Mouse (Mus musculus): ENCODE data around the gene Cybrd1. TPM values are rescaled to one million over a fixed set of nuclear protein-coding genes. Genes with fewer than 3 reads are reported as not detected.

Gene Cybrd1
- polyA plus RNA-seq (2012; fragmentation: generic; extraction: Trizol), result not detected
- long read RNA-seq, experiment 1, result 0 reads
- long read RNA-seq, experiment 2, result 0 reads

- Histone ChIP-seq H3ac (ENCODE audit: control insufficient read depth, insufficient read length, low read depth) (no peak within 1 kb of the TSS), H3K79me2 (ENCODE audit: control insufficient read depth, insufficient read depth) (no peaks in the 10 kb centered on the region), H3K36me3 (ENCODE audit: control insufficient read depth, insufficient read depth) (no peaks in the 10 kb centered on the region), H3K27me3 (ENCODE audit: control insufficient read depth, insufficient read depth, insufficient read length) (no peaks in the 10 kb centered on the region), H3K4me3 (ENCODE audit: insufficient read depth, poor library complexity, severe bottlenecking) (no peak within 1 kb of the TSS), H3K79me3 (ENCODE audit: low read depth) (no peaks in the 10 kb centered on the region)
- TF ChIP-seq MAX (IDR thresholded peaks at IDR 0.05) (no peak), USF1 (IDR thresholded peaks at IDR 0.05; ENCODE audit: low read depth) (no peak), MYOG (IDR thresholded peaks at IDR 0.05; ENCODE audit: control insufficient read depth, extremely low read depth, insufficient read length) (no peak), CEBPB (IDR thresholded peaks at IDR 0.05; ENCODE audit: low read depth) (no peak), MYOD1 (IDR thresholded peaks at IDR 0.05; ENCODE audit: control insufficient read depth, insufficient read length, low read depth) (no peak), CTCF (IDR thresholded peaks at IDR 0.05; ENCODE audit: control insufficient read depth, insufficient read depth, insufficient read length) (no peak), FOSL1 (IDR thresholded peaks at IDR 0.05; ENCODE audit: insufficient read depth, low read length, poor library complexity, severe bottlenecking) (no peak)
These were observed at the start of gene Cybrd1 for GRCm38 (mm10) chr2:71117797-71118708. Gene Cybrd1 (plus strand): TSS chr2:71117923.

DNA sequence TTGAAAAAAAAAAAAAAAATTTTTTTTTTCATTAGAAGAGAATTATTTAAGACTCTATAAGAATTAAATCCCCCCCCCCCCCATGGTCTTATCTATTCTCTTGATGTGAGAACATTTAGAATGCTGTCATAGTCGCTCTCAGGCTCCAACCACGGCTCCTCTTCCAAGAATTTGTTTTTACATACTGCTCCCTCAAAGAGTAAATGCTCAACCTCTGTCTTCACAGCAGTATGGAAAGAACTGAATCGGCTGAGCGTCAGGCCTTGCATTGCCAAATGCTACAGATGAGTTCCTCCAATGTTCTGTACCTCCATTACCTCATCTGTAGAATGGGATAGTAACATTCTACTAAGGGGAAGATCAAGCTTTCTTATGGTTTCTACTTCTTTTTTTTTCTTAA, 46.1 kb upstream of the Cybrd1 start:
- H3K36me3 ChIP-seq (ENCODE audit: control insufficient read depth, insufficient read depth), result peaks cover 14% of the 10 kb centered on the region
- TF ChIP-seq MYOD1 (IDR thresholded peaks at IDR 0.05; ENCODE audit: control insufficient read depth, insufficient read length, low read depth), result no peak
- no peak for TF ChIP-seq CTCF (IDR thresholded peaks at IDR 0.05; ENCODE audit: control insufficient read depth, insufficient read depth, insufficient read length)
- no peak for TF ChIP-seq MYOG (IDR thresholded peaks at IDR 0.05; ENCODE audit: control insufficient read depth, extremely low read depth, insufficient read length)
- TF ChIP-seq USF1 (IDR thresholded peaks at IDR 0.05; ENCODE audit: low read depth), result no peak
- no peaks in the 10 kb centered on the region for H3K27me3 ChIP-seq (ENCODE audit: control insufficient read depth, insufficient read depth, insufficient read length)
- no peak overlapping the region for H3K4me3 ChIP-seq (ENCODE audit: insufficient read depth, poor library complexity, severe bottlenecking)
- H3ac ChIP-seq (ENCODE audit: control insufficient read depth, insufficient read length, low read depth), result no peak overlapping the region
- H3K79me2 ChIP-seq (ENCODE audit: control insufficient read depth, insufficient read depth), result no peaks in the 10 kb centered on the region
- H3K79me3 ChIP-seq (ENCODE audit: low read depth), result no peaks in the 10 kb centered on the region

DNA sequence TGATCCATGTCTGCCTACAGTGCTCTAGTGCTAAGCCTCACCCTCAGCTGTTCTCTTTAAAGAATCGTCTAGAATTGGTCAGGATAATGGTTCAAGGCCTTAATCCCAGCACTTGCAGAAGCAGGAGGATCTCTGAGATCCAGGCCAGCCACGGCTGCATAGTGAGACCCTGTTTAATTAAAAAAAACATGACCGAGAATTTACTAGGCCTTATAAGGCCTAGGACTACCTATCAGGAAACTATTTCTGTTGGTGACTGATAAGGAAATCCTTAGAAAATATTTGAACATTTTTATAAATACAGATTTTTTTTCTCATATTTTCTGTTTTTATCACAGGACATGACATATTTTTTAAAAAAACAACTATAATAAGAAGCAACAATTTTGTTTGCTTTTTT, 44.4 kb upstream of the Cybrd1 start:
- H3K36me3 ChIP-seq (ENCODE audit: control insufficient read depth, insufficient read depth), result peaks cover 19% of the 10 kb centered on the region
- H3ac ChIP-seq (ENCODE audit: control insufficient read depth, insufficient read length, low read depth), result no peak overlapping the region
- TF ChIP-seq CTCF (IDR thresholded peaks at IDR 0.05; ENCODE audit: control insufficient read depth, insufficient read depth, insufficient read length), result no peak
- no peak for TF ChIP-seq USF1 (IDR thresholded peaks at IDR 0.05; ENCODE audit: low read depth)
- TF ChIP-seq FOSL1 (IDR thresholded peaks at IDR 0.05; ENCODE audit: insufficient read depth, low read length, poor library complexity, severe bottlenecking), result no peak
- no peak for TF ChIP-seq CEBPB (IDR thresholded peaks at IDR 0.05; ENCODE audit: low read depth)
- no peak for TF ChIP-seq MYOG (IDR thresholded peaks at IDR 0.05; ENCODE audit: control insufficient read depth, extremely low read depth, insufficient read length)
- no peak for TF ChIP-seq MYOD1 (IDR thresholded peaks at IDR 0.05; ENCODE audit: control insufficient read depth, insufficient read length, low read depth)
- TF ChIP-seq MAX (IDR thresholded peaks at IDR 0.05), result no peak
- H3K27me3 ChIP-seq (ENCODE audit: control insufficient read depth, insufficient read depth, insufficient read length), result no peaks in the 10 kb centered on the region
- H3K79me3 ChIP-seq (ENCODE audit: low read depth), result no peaks in the 10 kb centered on the region
- H3K4me3 ChIP-seq (ENCODE audit: insufficient read depth, poor library complexity, severe bottlenecking), result no peak overlapping the region
- H3K79me2 ChIP-seq (ENCODE audit: control insufficient read depth, insufficient read depth), result no peaks in the 10 kb centered on the region

DNA sequence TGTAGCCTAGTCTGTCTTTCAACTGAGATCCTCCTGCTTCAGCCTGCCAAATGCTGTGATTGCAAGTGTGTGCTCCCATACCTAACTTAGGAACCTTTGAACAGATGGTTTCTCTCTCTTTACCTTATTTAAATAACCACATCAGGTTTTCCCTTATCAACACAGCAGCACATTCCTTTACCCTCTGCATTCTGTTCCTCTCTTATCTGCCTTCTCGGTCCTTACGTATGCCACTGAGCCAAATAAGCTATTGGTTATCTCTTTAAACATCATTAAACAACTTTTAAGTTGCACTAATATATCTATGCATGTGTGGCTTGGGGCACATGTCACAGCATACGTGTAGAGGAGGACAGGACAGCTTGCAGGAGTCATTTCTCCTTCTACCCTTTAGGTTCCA, 43.9 kb upstream of the Cybrd1 start:
- Histone ChIP-seq H3K36me3 (ENCODE audit: control insufficient read depth, insufficient read depth) (peaks cover 20% of the 10 kb centered on the region), H3K4me3 (ENCODE audit: insufficient read depth, poor library complexity, severe bottlenecking) (no peak overlapping the region)
- no peak for TF ChIP-seq MYOG (IDR thresholded peaks at IDR 0.05; ENCODE audit: control insufficient read depth, extremely low read depth, insufficient read length)
- no peak for TF ChIP-seq CEBPB (IDR thresholded peaks at IDR 0.05; ENCODE audit: low read depth)
- no peak for TF ChIP-seq MYOD1 (IDR thresholded peaks at IDR 0.05; ENCODE audit: control insufficient read depth, insufficient read length, low read depth)
- TF ChIP-seq CTCF (IDR thresholded peaks at IDR 0.05; ENCODE audit: control insufficient read depth, insufficient read depth, insufficient read length), result no peak
- TF ChIP-seq MAX (IDR thresholded peaks at IDR 0.05), result no peak
- TF ChIP-seq USF1 (IDR thresholded peaks at IDR 0.05; ENCODE audit: low read depth), result no peak
- no peak for TF ChIP-seq FOSL1 (IDR thresholded peaks at IDR 0.05; ENCODE audit: insufficient read depth, low read length, poor library complexity, severe bottlenecking)

DNA sequence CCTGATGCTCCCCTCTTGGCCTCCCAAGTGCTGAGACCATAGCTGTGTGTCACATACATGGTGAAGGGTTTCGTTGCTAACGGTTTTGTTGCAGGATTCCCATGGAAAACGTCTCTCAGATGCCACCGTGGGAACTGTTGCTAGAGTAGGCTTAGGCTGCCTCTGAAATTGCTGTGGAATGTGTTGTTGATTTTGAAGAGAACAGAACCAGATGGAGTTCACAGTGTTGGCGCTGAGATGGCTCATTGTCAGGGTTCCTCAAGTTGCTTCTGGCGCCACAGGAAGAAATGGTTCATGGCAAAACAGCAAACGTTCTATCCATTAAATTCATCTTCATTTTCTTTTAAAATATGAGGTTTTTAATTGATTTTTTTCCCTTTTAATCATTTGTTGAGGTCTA, 35.3 kb upstream of the Cybrd1 start:
- H3K79me3 ChIP-seq (ENCODE audit: low read depth), result no peaks in the 10 kb centered on the region
- H3ac ChIP-seq (ENCODE audit: control insufficient read depth, insufficient read length, low read depth), result no peak overlapping the region
- TF ChIP-seq MAX (IDR thresholded peaks at IDR 0.05) (no peak), USF1 (IDR thresholded peaks at IDR 0.05; ENCODE audit: low read depth) (no peak), MYOG (IDR thresholded peaks at IDR 0.05; ENCODE audit: control insufficient read depth, extremely low read depth, insufficient read length) (no peak), MYOD1 (IDR thresholded peaks at IDR 0.05; ENCODE audit: control insufficient read depth, insufficient read length, low read depth) (no peak), CTCF (IDR thresholded peaks at IDR 0.05; ENCODE audit: control insufficient read depth, insufficient read depth, insufficient read length) (no peak), FOSL1 (IDR thresholded peaks at IDR 0.05; ENCODE audit: insufficient read depth, low read length, poor library complexity, severe bottlenecking) (no peak), CEBPB (IDR thresholded peaks at IDR 0.05; ENCODE audit: low read depth) (no peak)
- peaks cover 48% of the 10 kb centered on the region for H3K36me3 ChIP-seq (ENCODE audit: control insufficient read depth, insufficient read depth)
- no peaks in the 10 kb centered on the region for H3K27me3 ChIP-seq (ENCODE audit: control insufficient read depth, insufficient read depth, insufficient read length)
- H3K79me2 ChIP-seq (ENCODE audit: control insufficient read depth, insufficient read depth), result no peaks in the 10 kb centered on the region
- H3K4me3 ChIP-seq (ENCODE audit: insufficient read depth, poor library complexity, severe bottlenecking), result no peak overlapping the region

More for the DNA sequence above, 43.9 kb upstream of the Cybrd1 start:
- Histone ChIP-seq H3K79me3 (ENCODE audit: low read depth) (no peaks in the 10 kb centered on the region), H3K79me2 (ENCODE audit: control insufficient read depth, insufficient read depth) (no peaks in the 10 kb centered on the region), H3K27me3 (ENCODE audit: control insufficient read depth, insufficient read depth, insufficient read length) (no peaks in the 10 kb centered on the region), H3ac (ENCODE audit: control insufficient read depth, insufficient read length, low read depth) (no peak overlapping the region)
